Comparison of ENCODE assay signal across 8 mouse cellular contexts in genomic region chr1:186182498-186183203, GRCm38 (mm10).
A peak's percentile ranks its signal among the peaks of the same experiment; 100 is the strongest.
DNase-seq lines count a peak whose midpoint lies in the region; ATAC-seq and TF ChIP-seq lines count a peak whose summit lies in the region.

No protein-coding gene starts in this region.

- no peak for TF ChIP-seq POLR2A in cortical plate, adult 2 months (IDR thresholded peaks at IDR 0.05; ENCODE audit: extremely low read depth, insufficient read depth, low read length)

- H3K4me1 ChIP-seq in cortical plate, adult 2 months (ENCODE audit: control insufficient read depth, insufficient read depth, low read length), result no peaks in the 10 kb centered on the region
- H3K4me1 ChIP-seq in intestine, embryonic 14.5 days (replicated peaks; ENCODE audit: control insufficient read depth, insufficient read depth, low read length), result peaks cover 7% of the 10 kb centered on the region; the same call in 1 of the 2 replicates

- ATAC-seq in intestine, embryonic 14.5 days (replicated peaks; ENCODE audit: low FRiP score, low TSS enrichment, low read depth), result 0 out of 2 replicates have a peak, but pooled peaks have one; percentile 50
- ATAC-seq in erythroblast, adult 5-6 weeks (replicated peaks; ENCODE audit: low FRiP score, poor library complexity, severe bottlenecking), result no peak

- H3K9ac ChIP-seq in intestine, embryonic 14.5 days (ENCODE audit: low read length), result 0 out of 2 replicates have a peak overlapping the region, but pooled peaks have one; percentile 25

- H3K4me2 ChIP-seq in intestine, embryonic 14.5 days (ENCODE audit: low read length), result peak overlapping the region; percentile 53

- TF ChIP-seq CTCF in cortical plate, adult 2 months (IDR thresholded peaks at IDR 0.05; ENCODE audit: extremely low read depth, insufficient read depth, low read length), result peak; percentile 55

- H3K27ac ChIP-seq in cortical plate, adult 2 months (ENCODE audit: insufficient read depth, low read length), result no peak overlapping the region
- no peak overlapping the region for H3K27ac ChIP-seq in intestine, embryonic 14.5 days (ENCODE audit: low read depth)

- WGBS in intestine, embryonic 14.5 days, result 13% methylated on average over 23 of the region's 23 CpGs

- no peaks in the 10 kb centered on the region for H3K27me3 ChIP-seq in intestine, embryonic 14.5 days (replicated peaks; ENCODE audit: control insufficient read depth, insufficient read depth, low read length)

- peak overlapping the region; percentile 8; the same call in 1 of the 2 replicates for H3K4me3 ChIP-seq in cortical plate, adult 2 months (ENCODE audit: insufficient read depth, low read length)
- H3K4me3 ChIP-seq in intestine, embryonic 14.5 days (ENCODE audit: low read depth, low read length), result peak overlapping the region; percentile 18; the same call in 1 of the 2 replicates

- peak; percentile 54 for DNase-seq in NIH3T3 (ENCODE audit: low read depth)
- DNase-seq in gastrocnemius, postnatal 10 days, result peak; percentile 47
- DNase-seq in intestine, embryonic 14.5 days (ENCODE audit: low spot score), result peak; percentile 72
- DNase-seq in left cerebral cortex, adult 9 months (ENCODE audit: low spot score in 2 of 2), result peak; percentile 2 to 31
- peak; percentile 80 for DNase-seq in lung, postnatal 36 days
- DNase-seq in right cerebral cortex, postnatal 14 days, result peak; percentile 9

- no peaks in the 10 kb centered on the region for H3K9me3 ChIP-seq in intestine, embryonic 14.5 days (ENCODE audit: control insufficient read depth, low read length)

- no peaks in the 10 kb centered on the region for H3K36me3 ChIP-seq in intestine, embryonic 14.5 days (ENCODE audit: control insufficient read depth, insufficient read depth, low read length)

Comparison
In these comparisons a context has a peak if more than half of its experiments do, and no peak if none do; other contexts are left out.
1. DNase-seq: peak in every context shown above with its lines; median percentile 80 in lung, postnatal 36 days; 72 in intestine, embryonic 14.5 days; 54 in NIH3T3; 47 in gastrocnemius, postnatal 10 days; 16 in left cerebral cortex, adult 9 months; 9 in right cerebral cortex, postnatal 14 days.